Mouse (Mus musculus): Measurements from ENCODE around the gene Gm47289.

DNA sequence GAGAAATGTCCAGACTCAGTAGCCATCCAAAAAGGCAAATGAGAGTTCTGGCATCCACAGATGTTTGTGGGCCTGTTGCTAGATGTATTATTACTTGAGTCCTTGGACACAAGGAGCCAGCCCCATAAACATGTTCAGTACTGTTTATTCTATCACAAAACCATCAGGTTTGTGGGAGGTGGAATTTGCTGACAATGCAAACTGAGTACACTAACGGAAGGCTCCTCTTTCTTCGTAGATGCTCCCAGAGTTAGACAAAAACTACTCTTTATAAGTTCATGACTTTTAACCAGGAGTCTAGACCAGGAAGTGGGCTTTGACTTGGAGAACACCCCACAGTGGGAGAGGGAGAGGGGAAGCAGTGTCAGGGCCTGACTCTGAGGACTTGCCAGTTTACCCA lies 8.6 kb downstream of the Gm47289 start:
- TF ChIP-seq CTCF (IDR thresholded peaks at IDR 0.05): no peak
- TF ChIP-seq POLR2A (IDR thresholded peaks at IDR 0.05; ENCODE audit: insufficient read depth, low read depth, low read length): no peak
- TF ChIP-seq EP300 (IDR thresholded peaks at IDR 0.05; ENCODE audit: insufficient read depth, low read depth, low read length): no peak
